Mouse (Mus musculus) layer of hippocampus, postnatal 25 days (tissue): ENCODE measurements around the gene Nktr. TPM values are rescaled to one million over a fixed set of nuclear protein-coding genes. Genes with fewer than 3 reads are reported as not detected.

Experiments
- DNase-seq, 2 experiments: peaks; one replicate each; pipeline ENCODE4 v3.0.0; 2022; ENCODE audit warnings: mixed read lengths in 2 of 2, low spot score in 1 of 2; ENCODE audit errors: extremely low spot score in 1 of 2
- total RNA-seq, 2 experiments: library from RNA; stranded (reverse); gene quantifications; 2 replicates each; pipeline ENCODE4 v1.2.3; 2021

Nktr gene
- total RNA-seq, result 100 to 1,000 TPM in 1 of 2 experiments, 10 to 100 TPM in 1; 71.9 to 123 TPM

DNA sequence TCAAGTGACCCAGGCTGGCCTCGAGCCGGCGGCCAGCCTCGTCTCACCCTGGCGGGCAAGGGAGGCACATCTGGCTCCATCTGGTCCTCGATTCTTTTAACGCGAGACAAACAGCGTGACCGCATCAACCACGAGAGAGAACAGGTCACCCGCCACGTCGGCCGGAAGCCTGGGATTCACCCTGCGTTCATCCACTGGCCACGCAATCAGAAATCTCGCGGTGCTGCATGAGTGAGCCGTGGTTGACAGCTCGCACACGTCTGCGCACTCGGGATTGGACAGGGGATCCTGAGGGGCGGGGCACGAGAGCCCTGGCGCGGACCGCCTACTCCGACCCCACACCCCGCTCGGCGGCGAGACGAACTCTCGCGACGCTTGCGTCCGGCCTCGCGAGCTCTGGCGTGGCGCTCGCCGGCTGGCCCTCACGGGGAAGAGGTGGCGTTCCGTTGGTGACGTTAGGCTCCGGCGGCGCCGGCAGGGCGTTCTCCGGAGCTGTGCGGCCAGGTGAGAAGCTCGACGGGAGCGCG lies at the start of gene Nktr:
TSS of gene Nktr (plus strand) at position 378 of the 527 bp plus-strand sequence.
- DNase-seq, result peak; percentile 93

DNA sequence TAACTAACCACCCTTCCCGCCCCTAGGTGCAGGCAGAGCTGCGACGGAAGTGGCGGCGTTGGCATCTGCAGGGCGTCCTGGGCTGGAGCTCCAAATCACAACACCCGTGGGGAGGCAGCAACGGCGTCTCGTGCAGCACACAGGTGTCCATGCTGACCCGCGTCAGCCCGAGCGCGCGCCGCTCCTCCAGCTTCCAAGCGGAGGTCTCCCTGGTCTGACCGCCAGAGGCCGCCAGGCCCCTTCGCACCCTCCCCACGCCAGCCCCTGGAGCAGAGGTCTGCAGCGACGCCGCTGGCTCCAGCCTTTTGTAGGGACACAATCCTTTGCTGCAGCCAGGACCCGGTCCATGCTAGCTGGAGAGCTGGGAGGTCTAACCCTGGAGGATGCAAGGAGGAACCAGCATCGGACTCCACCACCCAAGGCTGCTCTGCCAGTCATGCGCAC lies 49.6 kb upstream of the Nktr start:
- DNase-seq, result peak in 1 of 2 experiments; percentile 36

GRCm38 (mm10) chr9:121671300-121671699 lies 47.7 kb upstream of the Nktr start:
- DNase-seq, result no peak

GRCm38 (mm10) chr9:121672311-121672710 lies 46.7 kb upstream of the Nktr start:
- no peak for DNase-seq

DNA sequence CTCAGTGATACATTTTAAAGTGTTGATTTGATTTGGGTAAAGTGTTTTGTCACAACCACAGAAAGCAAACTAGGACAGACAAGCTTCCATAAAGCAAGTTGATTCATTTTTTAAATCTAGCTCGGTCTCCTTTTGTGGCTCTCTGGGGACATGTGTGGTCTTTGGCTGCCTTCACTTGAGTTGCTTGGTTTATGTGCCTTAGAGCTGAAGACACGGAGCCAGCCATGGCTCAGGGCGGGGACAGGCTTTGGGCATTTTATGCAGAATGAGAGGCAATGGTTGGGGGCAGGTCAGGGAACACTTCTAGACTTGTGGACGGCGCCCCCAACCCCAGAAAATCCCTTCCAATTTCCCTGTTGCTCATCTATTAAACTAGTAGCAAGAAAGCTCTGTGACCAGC lies 45.3 kb upstream of the Nktr start:
- no peak for DNase-seq

GRCm38 (mm10) chr9:121675011-121675410 lies 44.0 kb upstream of the Nktr start:
- no peak for DNase-seq

- DNase-seq, result no peak
Observed at GRCm38 (mm10) chr9:121675556-121675955, 43.4 kb upstream of the Nktr start.

GRCm38 (mm10) chr9:121677069-121677468 lies 41.9 kb upstream of the Nktr start:
- DNase-seq, result no peak

- DNase-seq, result no peak
Observed at GRCm38 (mm10) chr9:121677476-121677875, 41.5 kb upstream of the Nktr start.

- DNase-seq, result peak in 1 of 2 experiments; percentile 45
Observed at GRCm38 (mm10) chr9:121679549-121679948, 39.4 kb upstream of the Nktr start.

DNA sequence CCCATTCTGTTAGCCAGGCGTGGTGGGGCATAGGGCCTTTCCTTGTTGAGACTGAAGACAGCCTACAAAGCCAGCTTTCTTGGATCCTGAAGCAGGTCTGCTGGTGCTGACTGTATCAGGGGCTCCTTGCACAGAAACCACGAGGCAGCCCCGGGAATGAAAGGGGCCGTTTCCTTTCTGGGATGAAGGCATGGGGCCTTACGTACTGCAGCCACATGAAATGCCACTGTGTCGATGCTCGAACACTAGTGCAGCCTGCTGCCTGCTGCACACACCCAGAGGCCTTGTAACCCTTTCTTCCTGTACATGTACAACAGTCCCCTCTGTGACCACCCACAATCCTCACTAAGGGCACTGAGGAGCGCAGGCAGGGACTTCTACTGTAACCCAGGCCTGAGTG lies 37.8 kb upstream of the Nktr start:
- DNase-seq, result no peak

- no peak for DNase-seq
Observed at GRCm38 (mm10) chr9:121682037-121682680, 36.8 kb upstream of the Nktr start.

DNA sequence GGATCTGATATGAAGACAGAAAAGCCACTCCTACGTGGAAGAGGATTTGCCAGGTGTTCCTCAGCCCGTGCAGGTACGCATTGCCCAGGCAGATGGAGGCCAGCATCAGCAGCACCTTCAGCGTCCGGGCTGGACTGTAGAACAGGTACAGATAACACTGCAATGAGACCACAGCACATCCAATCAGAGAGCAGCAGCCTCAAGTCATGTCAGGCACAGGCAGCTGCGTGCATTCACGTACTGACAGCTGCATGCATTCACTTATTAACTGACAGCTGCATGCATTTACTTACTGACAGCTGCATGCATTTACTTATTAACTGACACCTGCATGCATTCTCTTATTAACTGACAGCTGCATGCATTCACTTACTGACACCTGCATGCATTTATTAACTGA lies 34.3 kb upstream of the Nktr start:
- DNase-seq, result no peak

DNA sequence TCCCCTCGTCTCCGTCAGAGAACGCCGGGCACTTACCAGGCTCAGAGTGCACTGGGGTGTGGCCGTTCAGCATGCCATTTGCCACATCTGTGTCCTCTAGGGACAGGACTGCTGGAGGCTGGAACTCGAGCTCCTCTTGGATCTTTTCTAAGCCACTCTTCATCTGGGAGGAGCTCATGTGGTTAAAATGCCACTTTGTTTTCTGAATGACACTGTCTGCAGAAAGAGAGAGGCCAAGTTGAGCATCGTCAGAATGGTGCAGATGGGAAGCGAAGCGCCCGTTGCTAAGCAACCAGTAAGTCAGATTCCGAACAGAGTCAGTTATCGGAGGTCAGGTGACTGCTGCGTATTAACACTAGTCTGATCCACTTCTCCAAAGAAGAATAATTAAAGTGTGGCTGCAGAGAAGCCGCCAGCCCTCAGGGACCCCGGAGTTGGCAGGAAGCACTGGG lies 28.7 kb upstream of the Nktr start:
- DNase-seq, result peak in 1 of 2 experiments; percentile 45

GRCm38 (mm10) chr9:121690734-121691133 lies 28.2 kb upstream of the Nktr start:
- DNase-seq, result no peak

DNA sequence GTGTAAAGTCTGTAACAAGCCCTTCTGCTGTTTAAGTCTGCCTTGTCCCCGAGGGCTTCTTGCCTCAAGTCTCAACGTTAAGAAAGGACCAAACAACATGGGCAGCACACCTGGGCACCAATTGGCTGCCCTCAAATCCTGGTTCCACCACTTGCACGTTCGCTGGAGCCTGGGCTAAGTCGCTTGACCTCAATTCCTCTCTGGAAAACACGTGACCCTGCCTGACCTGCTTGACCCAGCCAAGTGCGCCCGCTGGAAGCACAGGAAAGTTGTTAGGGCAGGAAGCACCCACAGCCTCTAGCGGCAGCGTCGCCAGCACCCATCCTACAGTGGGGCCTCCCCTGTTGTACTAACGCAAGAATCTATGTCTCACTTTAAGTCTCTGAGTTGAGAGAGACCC lies 24.2 kb upstream of the Nktr start:
- DNase-seq, result no peak

DNA sequence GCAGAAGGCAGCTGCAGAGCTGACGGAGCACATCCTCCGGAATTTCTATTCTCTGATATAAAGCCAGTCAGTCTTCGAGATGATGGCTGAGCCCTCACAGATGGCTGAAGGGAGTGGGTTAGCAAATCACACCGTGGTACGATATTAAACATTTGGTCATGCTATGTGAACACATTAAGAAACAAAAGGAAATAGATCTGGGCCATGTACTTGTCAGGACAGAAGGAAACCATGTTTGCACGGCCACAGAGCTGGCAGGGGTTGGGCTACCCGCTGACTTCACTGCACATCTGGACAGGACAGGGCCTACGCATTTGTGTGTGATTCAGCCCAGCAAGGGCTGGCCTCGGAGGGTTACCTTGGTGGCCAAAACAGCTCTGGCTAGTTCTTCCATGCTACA lies 22.3 kb upstream of the Nktr start:
- no peak for DNase-seq

GRCm38 (mm10) chr9:121697150-121698049 lies 21.6 kb upstream of the Nktr start:
- peak; percentile 56 to 62 for DNase-seq

GRCm38 (mm10) chr9:121704261-121704645 lies 14.7 kb upstream of the Nktr start:
- no peak for DNase-seq

DNA sequence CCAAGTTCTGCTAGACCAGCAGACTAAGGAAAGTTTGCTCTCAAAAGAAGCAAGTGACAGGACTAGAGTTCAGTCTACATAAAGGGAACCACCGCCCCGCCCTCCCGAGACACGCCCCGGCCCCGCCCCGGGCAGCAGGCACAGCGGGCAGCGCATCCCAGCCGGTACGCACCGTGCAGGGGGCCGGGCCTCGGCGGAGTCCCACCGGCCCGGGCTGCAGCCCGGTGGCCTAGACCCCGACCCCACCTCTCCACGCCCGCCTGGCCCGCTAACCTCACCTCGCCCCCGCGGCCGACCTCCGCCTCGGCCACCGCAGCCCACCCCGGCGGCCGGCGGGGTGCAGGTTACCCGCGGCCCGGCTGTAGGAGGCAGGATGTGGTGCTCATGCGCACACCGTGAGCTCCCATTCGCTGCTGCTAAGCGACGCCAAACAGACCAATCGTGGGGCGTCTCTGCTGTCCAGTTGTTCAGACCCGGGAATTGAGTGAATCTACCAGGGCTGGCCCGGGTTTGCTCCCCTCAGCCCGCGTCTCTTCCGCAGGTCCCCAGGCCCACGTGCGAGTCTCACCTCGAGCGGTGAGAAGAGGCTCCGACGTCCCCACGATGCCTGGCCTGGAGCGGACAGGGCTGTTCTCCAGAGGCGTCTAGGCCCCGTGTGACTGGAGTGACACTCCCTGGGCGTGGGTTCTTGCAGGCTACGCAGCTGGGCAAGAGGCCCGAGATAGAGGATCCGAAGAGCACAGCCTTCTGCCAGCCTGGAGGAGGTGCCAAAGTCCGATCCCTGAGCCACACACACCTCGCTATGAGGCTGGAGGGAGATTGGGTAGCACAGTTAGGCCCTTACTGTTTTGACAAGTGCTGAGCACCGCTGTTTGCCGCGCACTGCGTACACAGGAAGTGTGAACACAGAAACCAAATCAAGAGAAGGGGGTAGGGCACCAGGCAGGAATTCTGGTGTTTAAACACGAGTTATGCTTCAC lies 14.0 kb upstream of the Nktr start, which contains the start of gene Sec22c:
TSS of gene Sec22c (minus strand) at position 845 of the 980 bp plus-strand sequence.
- DNase-seq, result peak; percentile 67 to 79
